Mouse (Mus musculus) E14TG2a.4 (cell line): ENCODE data around the gene Tle6.

Experiments
- H3K27me3 ChIP-seq: 2 replicates; pipeline ENCODE4 v1.6.1; 2014; ENCODE audit warnings: low read length, control low read depth; ENCODE audit not compliant: insufficient read depth
- H3K36me3 ChIP-seq: 2 replicates; pipeline ENCODE4 v1.6.1; 2014; ENCODE audit warnings: low read length, control low read depth; ENCODE audit not compliant: insufficient read depth
- H3K4me1 ChIP-seq: replicated peaks from 2 replicates; pipeline ENCODE4 v1.6.1; 2014; ENCODE audit warnings: low read depth, low read length, control low read depth
- H3K4me3 ChIP-seq: replicated peaks from 2 replicates; pipeline ENCODE4 v1.5.1; 2014; ENCODE audit warnings: mild to moderate bottlenecking, low read length
- H3K9me3 ChIP-seq: 2 replicates; pipeline ENCODE4 v1.6.1; 2014; ENCODE audit warnings: low read length, control low read depth
- CTCF ChIP-seq: conservative IDR thresholded peaks from 2 replicates; pipeline ENCODE4 v1.5.1; 2014; ENCODE audit warnings: low read length
- NANOG ChIP-seq: IDR thresholded peaks from 2 replicates; pipeline ENCODE4 v1.6.1; 2014; ENCODE audit warnings: borderline replicate concordance, low read length, mixed read lengths
- POU5F1 ChIP-seq: IDR thresholded peaks from 2 replicates; pipeline ENCODE4 v1.6.1; 2014; ENCODE audit warnings: low read length, borderline replicate concordance

Tle6 gene

DNA sequence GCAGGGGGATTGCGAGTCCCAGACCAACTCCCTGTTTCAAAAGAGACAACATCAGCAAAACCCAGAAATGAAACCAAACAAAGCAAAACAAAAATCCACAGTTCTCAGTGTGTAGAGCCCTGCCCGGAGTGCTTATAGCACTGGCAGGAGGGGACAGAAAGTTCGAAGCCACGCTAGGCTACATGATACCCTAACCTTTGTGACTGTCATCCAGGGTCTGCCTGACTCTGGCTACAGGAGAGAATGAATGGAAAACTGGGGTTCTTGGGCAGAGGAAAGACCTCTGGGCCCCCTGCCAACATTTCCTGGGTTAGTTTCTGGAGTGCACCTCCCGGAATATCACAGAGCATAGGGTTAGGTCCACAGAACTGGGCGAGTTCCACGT is 27.0 kb upstream of the Tle6 start:
- no peaks in the 10 kb centered on the region for H3K9me3 ChIP-seq
- no peaks in the 10 kb centered on the region for H3K27me3 ChIP-seq
- no peak for TF ChIP-seq CTCF
- TF ChIP-seq NANOG, result no peak
- peaks cover 82% of the 10 kb centered on the region for H3K4me1 ChIP-seq
- peaks cover 24% of the 10 kb centered on the region for H3K36me3 ChIP-seq
- H3K4me3 ChIP-seq, result peak overlapping the region; percentile 85

GRCm38 (mm10) chr10:81626994-81627835 is 26.3 kb upstream of the Tle6 start, which contains the start of gene Sirt6:
Sirt6 (minus strand) TSS chr10:81627797.
- Histone ChIP-seq H3K4me3 (peak within 1 kb of the TSS; percentile 85), H3K36me3 (peaks cover 29% of the 10 kb centered on the region), H3K27me3 (no peaks in the 10 kb centered on the region), H3K4me1 (peaks cover 83% of the 10 kb centered on the region), H3K9me3 (no peaks in the 10 kb centered on the region)
- no peak for TF ChIP-seq POU5F1
- TF ChIP-seq NANOG, result no peak
- no peak for TF ChIP-seq CTCF

DNA sequence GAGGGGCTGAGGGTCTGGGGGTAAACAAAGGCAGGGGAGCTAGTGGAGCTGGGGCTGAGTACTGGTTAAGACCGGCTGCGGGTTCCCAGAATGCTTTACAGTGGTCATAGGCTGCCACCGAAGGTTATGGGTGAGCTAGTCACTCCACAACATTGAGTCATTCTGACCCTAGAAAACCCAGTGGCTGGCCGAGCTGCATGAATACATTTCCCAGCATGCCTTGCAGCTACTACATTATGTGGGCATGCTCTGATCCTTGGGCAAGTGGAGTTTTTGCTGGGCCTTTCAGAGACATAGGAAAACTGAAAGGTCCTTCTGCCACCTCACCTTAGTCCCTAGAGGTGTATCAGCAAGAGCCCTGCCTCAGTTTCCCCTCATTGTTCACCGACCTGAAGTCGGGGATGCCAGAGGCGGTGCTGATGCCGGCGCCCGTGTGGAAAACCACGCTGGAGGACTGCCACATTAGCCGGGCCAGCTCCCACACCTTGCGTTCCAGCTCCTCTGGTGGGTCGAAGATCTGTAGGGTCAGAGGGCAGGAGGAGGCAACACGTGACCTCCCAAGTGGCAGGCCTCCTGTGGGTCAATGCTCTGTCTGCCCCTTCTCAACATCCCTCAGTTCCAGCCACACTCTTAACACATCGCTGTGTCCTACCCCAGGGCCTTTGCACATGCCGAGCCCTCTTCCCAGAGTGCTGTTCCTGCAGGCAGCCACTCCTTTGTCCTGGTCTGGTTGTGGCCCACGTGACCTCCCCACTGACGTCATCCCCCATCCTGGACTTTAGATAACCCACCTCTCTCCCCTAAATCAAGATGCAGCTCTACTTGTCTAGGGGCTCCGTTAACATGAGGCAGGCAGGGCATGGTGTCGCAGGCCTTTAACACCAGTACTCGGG is 25.5 kb upstream of the Tle6 start:
- H3K4me3 ChIP-seq, result peak overlapping the region; percentile 85
- TF ChIP-seq POU5F1 (no peak), NANOG (no peak), CTCF (no peak)
- H3K4me1 ChIP-seq, result peaks cover 90% of the 10 kb centered on the region
- H3K36me3 ChIP-seq, result peaks cover 37% of the 10 kb centered on the region
- no peaks in the 10 kb centered on the region for H3K9me3 ChIP-seq
- H3K27me3 ChIP-seq, result no peaks in the 10 kb centered on the region

- Histone ChIP-seq H3K4me3 (peak overlapping the region; percentile 59), H3K9me3 (no peaks in the 10 kb centered on the region), H3K36me3 (peaks cover 48% of the 10 kb centered on the region), H3K4me1 (peaks cover 82% of the 10 kb centered on the region), H3K27me3 (no peaks in the 10 kb centered on the region)
- TF ChIP-seq POU5F1 (no peak), CTCF (no peak), NANOG (no peak)
These were observed 22.6 kb upstream of the Tle6 start for GRCm38 (mm10) chr10:81623441-81623840.

DNA sequence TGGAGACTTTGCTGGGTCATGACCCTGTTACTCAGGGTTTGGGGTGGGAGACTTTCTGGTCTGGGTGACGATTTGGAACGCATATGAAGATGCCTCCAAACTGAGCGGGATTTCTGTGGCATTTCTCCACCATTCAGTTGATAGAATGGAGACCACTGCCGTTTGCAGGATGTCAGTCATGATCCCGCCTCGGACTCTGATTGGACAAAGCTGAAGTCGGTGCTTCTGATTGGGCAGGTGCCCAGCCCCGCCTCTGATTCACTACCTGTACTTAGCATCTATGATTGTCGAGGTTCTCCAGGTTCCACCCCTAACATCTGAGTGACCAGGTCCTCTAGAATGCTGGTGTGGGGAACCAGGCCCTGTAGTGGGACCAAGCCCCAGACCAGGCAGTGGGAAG is 19.9 kb upstream of the Tle6 start:
- no peak for TF ChIP-seq CTCF
- TF ChIP-seq NANOG, result no peak
- TF ChIP-seq POU5F1, result no peak
- peaks cover 47% of the 10 kb centered on the region for H3K36me3 ChIP-seq
- H3K4me3 ChIP-seq, result no peak overlapping the region
- H3K9me3 ChIP-seq, result no peaks in the 10 kb centered on the region
- H3K4me1 ChIP-seq, result peaks cover 86% of the 10 kb centered on the region
- H3K27me3 ChIP-seq, result no peaks in the 10 kb centered on the region

DNA sequence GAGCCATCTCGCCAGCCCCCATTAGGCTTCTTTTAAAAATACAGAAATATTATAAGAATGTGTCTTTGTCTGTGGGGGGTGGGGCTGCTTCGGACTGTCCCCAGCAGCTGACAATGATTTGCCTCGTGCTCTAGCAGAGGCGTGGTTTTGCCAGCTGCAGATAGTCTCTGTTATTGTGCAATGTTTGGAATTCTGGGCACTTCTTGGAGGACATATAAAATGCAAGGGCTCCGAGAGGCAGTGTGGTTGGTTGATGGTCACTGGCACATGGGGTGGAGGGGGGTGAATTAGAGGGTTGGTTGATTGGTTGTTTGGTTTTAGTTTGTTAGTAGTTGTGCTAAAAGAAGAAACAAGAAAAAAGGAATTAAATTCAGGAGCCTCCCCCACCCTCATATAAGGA is 19.1 kb upstream of the Tle6 start:
- TF ChIP-seq POU5F1 (no peak), CTCF (no peak), NANOG (no peak)
- Histone ChIP-seq H3K36me3 (peaks cover 39% of the 10 kb centered on the region), H3K4me1 (peaks cover 86% of the 10 kb centered on the region), H3K27me3 (no peaks in the 10 kb centered on the region), H3K4me3 (no peak overlapping the region), H3K9me3 (no peaks in the 10 kb centered on the region)

GRCm38 (mm10) chr10:81615486-81615885 is 14.6 kb upstream of the Tle6 start:
- Histone ChIP-seq H3K4me3 (peak overlapping the region; percentile 30), H3K27me3 (no peaks in the 10 kb centered on the region), H3K36me3 (0 out of 2 replicates have a peak, but pooled peaks cover 3% of the 10 kb centered on the region), H3K4me1 (peaks cover 74% of the 10 kb centered on the region), H3K9me3 (peaks cover 8% of the 10 kb centered on the region; the same call in 1 of the 2 replicates)
- TF ChIP-seq NANOG (no peak), CTCF (no peak), POU5F1 (no peak)

- peak overlapping the region; percentile 30; the same call in 1 of the 2 replicates for H3K4me3 ChIP-seq
- no peaks in the 10 kb centered on the region for H3K27me3 ChIP-seq
- TF ChIP-seq POU5F1 (no peak), NANOG (no peak), CTCF (no peak)
These were observed 11.9 kb upstream of the Tle6 start for GRCm38 (mm10) chr10:81612779-81613178.

More at GRCm38 (mm10) chr10:81612779-81613178, 11.9 kb upstream of the Tle6 start:
- Histone ChIP-seq H3K4me1 (peaks cover 62% of the 10 kb centered on the region), H3K9me3 (peaks cover 30% of the 10 kb centered on the region), H3K36me3 (peaks cover 24% of the 10 kb centered on the region)
